Mouse (Mus musculus) midbrain, embryonic 10.5 days (tissue): ENCODE measurements around the gene Pcca. TPM values are rescaled to one million over a fixed set of nuclear protein-coding genes. Genes with fewer than 3 reads are reported as not detected.

ENCODE experiments used
- DNase-seq: peaks from one replicate; pipeline ENCODE4 v3.0.0-alpha.2; 2017; ENCODE audit warnings: low spot score
- H3K27ac ChIP-seq: fragments of 300-500 bp; sonication (generic); replicated peaks from 2 replicates; pipeline ENCODE4 v1.5.1; 2016; ENCODE audit warnings: mild to moderate bottlenecking
- H3K27me3 ChIP-seq: fragments of 300-500 bp; sonication (generic); 2 replicates; pipeline ENCODE4 v1.6.1; 2016; ENCODE audit warnings: low read depth, mild to moderate bottlenecking; ENCODE audit not compliant: poor library complexity, severe bottlenecking
- H3K36me3 ChIP-seq: fragments of 300-500 bp; sonication (generic); 2 replicates; pipeline ENCODE4 v1.6.1; 2016; ENCODE audit warnings: mild to moderate bottlenecking, moderate library complexity
- H3K4me1 ChIP-seq: fragments of 300-500 bp; sonication (generic); 2 replicates; pipeline ENCODE4 v1.6.1; 2016
- H3K4me3 ChIP-seq: fragments of 300-500 bp; sonication (generic); 2 replicates; pipeline ENCODE4 v1.5.1; 2016; ENCODE audit warnings: mild to moderate bottlenecking, moderate library complexity
- H3K9me3 ChIP-seq: fragments of 300-500 bp; sonication (generic); replicated peaks from 2 replicates; pipeline ENCODE4 v1.6.1; 2016; ENCODE audit warnings: mild to moderate bottlenecking
- WGBS: fragments of 180-500 bp; shearing (Covaris S2); methylation state at CpG from one replicate; pipeline ENCODE4 v1.1.7; 2016; 5-methylcytosine and 5-hydroxymethylcytosine counted together
- polyA plus RNA-seq: library from polyadenylated mRNA; unstranded; fragments of >200 nt; fragmentation: Nextera tagmentation; extraction: Ambion mirVana; gene quantifications from 2 replicates; pipeline ENCODE4 v1.2.1, GENCODE M21; 2016

The Pcca gene
- polyA plus RNA-seq, 1 experiment from 2014 or later = 30.5 TPM

DNA sequence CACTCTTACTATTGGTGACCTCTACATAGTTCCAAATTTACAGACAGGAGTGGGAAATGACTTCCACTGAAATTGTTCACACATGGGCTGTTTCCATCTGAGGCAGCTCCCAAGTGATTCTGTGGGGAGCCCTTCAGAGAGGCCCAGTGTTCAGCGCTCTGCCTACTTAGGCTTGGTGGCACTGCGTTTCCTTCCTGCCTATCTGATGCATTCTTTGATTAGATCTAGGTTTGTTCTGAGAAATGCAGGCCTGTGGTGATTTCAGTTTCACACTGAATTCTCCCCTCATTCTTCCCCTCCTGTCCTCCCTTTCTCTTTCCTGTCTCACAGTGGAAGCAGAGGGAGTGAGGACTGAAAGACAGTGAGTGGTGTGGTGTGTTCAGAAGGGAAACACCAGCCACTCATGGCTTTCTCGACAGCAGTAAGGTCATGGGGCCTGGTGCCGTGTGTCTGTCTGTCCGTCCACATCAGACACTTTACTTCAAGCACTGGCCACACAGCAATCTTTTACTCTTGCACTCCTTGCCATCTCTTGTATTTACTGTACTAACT, 318.5 kb downstream of the Pcca start:
- DNase-seq = no peak
- Histone ChIP-seq H3K27me3 (no peaks in the 10 kb centered on the region), H3K27ac (no peak overlapping the region), H3K4me1 (peaks cover 3% of the 10 kb centered on the region), H3K4me3 (no peak overlapping the region), H3K36me3 (no peaks in the 10 kb centered on the region), H3K9me3 (no peaks in the 10 kb centered on the region)
- 89% methylated on average over 5 of the region's 5 CpGs for WGBS

- WGBS = 92% methylated on average over 1 of the region's 1 CpGs
- H3K4me3 ChIP-seq = no peak overlapping the region
These were observed 325.7 kb downstream of the Pcca start for GRCm38 (mm10) chr14:122859792-122860191.

DNA sequence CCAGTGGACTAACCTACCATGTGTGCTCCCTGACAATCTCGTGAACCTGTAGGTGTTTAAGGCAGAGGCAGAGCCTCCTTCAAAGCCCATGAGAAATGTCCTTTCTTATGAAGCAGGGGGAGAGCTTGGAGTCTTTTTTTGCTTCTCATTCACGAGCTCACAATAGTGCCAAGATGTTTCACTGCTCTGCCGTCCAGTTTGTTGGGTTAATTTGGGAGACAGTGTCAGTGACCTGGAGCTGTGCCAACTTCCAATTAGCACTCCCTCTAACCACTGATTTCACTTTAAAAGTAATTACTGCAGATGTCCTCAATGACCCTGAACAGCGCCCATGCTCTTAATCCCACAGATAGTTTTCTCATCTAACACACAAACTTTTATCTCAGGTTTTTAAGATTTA, 328.5 kb downstream of the Pcca start:
- no peak overlapping the region for H3K4me3 ChIP-seq
- no peaks in the 10 kb centered on the region for H3K36me3 ChIP-seq
- H3K27me3 ChIP-seq = no peaks in the 10 kb centered on the region
- no peaks in the 10 kb centered on the region for H3K9me3 ChIP-seq
- H3K4me1 ChIP-seq = no peaks in the 10 kb centered on the region
- WGBS = 74% methylated on average over 4 of the region's 4 CpGs
- DNase-seq = no peak
- H3K27ac ChIP-seq = no peak overlapping the region

More at GRCm38 (mm10) chr14:122859792-122860191, 325.7 kb downstream of the Pcca start:
- H3K27ac ChIP-seq = no peak overlapping the region
- H3K4me1 ChIP-seq = no peaks in the 10 kb centered on the region
- no peak for DNase-seq
- H3K9me3 ChIP-seq = no peaks in the 10 kb centered on the region
- H3K36me3 ChIP-seq = no peaks in the 10 kb centered on the region
- H3K27me3 ChIP-seq = no peaks in the 10 kb centered on the region

DNA sequence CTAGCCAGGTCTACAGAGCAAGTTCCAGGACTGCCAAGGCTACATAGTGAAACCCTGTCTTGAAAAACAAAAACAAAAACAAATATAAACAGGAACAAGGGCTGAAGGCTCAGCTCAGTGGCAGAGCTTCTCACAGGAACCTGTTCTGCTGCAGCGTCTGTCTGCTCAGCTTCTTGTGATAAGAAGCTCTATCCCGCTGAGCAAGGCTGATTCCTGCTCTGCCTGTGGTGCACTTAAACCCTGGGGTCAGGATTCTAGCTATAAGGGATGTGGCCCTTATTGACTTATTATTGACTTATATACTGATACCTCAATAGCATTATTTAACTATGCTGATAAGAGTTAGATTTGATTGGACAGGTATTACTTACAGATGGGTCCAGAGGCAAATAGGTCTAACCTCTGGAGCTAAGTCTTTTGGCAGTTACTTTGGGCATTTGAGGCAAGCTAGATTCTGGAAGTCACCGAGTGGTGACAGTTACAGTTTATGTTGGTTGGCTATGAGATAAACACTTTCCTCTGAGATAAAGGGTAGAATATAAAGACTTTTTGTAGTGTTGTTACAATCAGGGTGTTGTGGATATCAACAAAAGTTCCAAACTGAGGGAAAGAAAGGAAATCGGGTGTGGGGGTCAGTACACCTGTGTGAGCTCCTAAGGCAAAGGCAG, 331.5 kb downstream of the Pcca start:
- no peaks in the 10 kb centered on the region for H3K9me3 ChIP-seq
- no peaks in the 10 kb centered on the region for H3K36me3 ChIP-seq
- H3K27me3 ChIP-seq = 0 out of 2 replicates have a peak, but pooled peaks cover 1% of the 10 kb centered on the region
- no peak overlapping the region for H3K27ac ChIP-seq
- WGBS = 79% methylated on average over 4 of the region's 4 CpGs
- H3K4me3 ChIP-seq = no peak overlapping the region
- no peak for DNase-seq
- no peaks in the 10 kb centered on the region for H3K4me1 ChIP-seq

DNA sequence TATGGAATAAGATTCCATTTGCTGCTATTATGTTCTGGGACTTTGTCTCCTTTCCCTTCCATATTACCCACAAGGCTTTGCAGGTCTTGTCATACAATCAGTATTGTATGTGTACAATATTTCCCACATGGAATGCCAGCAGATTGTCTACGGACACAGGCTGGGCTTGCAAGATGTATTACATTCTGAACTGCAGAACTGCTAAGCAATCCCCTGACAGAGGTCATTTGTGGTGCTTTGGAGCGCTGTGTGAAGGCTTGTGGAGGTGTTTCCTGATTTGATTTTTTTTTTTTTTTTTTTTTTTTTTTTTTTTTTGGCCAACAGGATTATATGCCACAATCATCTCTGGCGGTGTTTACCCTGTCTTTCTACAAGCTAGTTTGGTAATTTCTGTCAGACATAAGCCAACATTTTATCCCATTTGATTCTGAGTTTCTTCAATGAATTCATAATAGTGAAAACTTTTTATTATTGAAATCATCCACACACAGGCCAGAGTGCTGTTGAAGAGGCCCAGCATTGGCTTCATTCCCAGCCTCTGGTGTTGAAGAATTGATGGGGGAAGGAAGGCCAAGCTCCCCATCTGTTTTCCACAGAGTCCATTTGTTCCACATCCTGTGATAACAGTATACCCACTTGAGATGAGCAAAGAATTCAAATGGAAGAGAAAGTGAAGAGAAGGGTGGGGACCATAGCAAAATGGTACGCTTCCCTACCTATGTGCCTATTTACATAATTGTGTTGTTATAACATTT, 333.6 kb downstream of the Pcca start:
- Histone ChIP-seq H3K4me3 (no peak overlapping the region), H3K9me3 (no peaks in the 10 kb centered on the region), H3K4me1 (peaks cover 4% of the 10 kb centered on the region), H3K27me3 (peaks cover 7% of the 10 kb centered on the region; the same call in 1 of the 2 replicates), H3K27ac (no peak overlapping the region), H3K36me3 (no peaks in the 10 kb centered on the region)
- WGBS = 93% methylated on average over 4 of the region's 4 CpGs
- DNase-seq = no peak

- H3K4me1 ChIP-seq = peaks cover 12% of the 10 kb centered on the region
- H3K4me3 ChIP-seq = no peak overlapping the region
- WGBS = 80% methylated on average over 6 of the region's 6 CpGs
- no peak for DNase-seq
- H3K9me3 ChIP-seq = no peaks in the 10 kb centered on the region
- peaks cover 11% of the 10 kb centered on the region; the same call in 1 of the 2 replicates for H3K27me3 ChIP-seq
- no peak overlapping the region for H3K27ac ChIP-seq
- H3K36me3 ChIP-seq = no peaks in the 10 kb centered on the region
These were observed 335.7 kb downstream of the Pcca start for GRCm38 (mm10) chr14:122869831-122870230.

GRCm38 (mm10) chr14:122871841-122872580, 337.9 kb downstream of the Pcca start:
- Histone ChIP-seq H3K4me3 (no peak overlapping the region), H3K27me3 (peaks cover 16% of the 10 kb centered on the region), H3K9me3 (no peaks in the 10 kb centered on the region), H3K36me3 (no peaks in the 10 kb centered on the region), H3K27ac (no peak overlapping the region), H3K4me1 (peaks cover 24% of the 10 kb centered on the region)
- 63% methylated on average over 4 of the region's 4 CpGs for WGBS
- no peak for DNase-seq

DNA sequence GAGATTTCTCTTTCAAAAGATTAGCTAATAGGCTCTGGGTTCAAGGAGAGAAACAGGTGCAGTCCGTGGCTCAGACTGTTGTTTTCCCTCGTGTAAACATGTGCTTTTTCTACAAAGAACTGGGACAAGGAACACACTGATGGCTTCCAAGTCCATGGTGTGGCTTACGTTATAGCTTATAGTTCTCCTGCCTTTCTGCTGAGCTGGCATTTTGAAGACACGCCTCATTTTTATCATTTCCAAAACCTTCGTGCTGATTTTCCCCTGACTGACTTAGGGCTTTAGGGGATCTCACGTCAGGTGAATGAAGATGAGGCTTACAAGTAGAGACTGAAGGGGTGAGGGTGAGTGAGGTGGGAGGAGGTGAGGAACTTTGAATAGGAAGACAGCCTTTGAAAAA, 338.5 kb downstream of the Pcca start:
- Histone ChIP-seq H3K9me3 (no peaks in the 10 kb centered on the region), H3K4me1 (peaks cover 24% of the 10 kb centered on the region), H3K4me3 (no peak overlapping the region), H3K27ac (no peak overlapping the region), H3K27me3 (peaks cover 16% of the 10 kb centered on the region), H3K36me3 (no peaks in the 10 kb centered on the region)
- DNase-seq = no peak
- WGBS = 89% methylated on average over 6 of the region's 6 CpGs

GRCm38 (mm10) chr14:122875056-122875455, 340.9 kb downstream of the Pcca start:
- Histone ChIP-seq H3K27ac (no peak overlapping the region; the same call in 1 of the 2 replicates), H3K27me3 (peaks cover 16% of the 10 kb centered on the region), H3K9me3 (no peaks in the 10 kb centered on the region), H3K36me3 (no peaks in the 10 kb centered on the region), H3K4me1 (peaks cover 24% of the 10 kb centered on the region), H3K4me3 (no peak overlapping the region)
- 73% methylated on average over 8 of the region's 8 CpGs for WGBS
- no peak for DNase-seq

GRCm38 (mm10) chr14:122875636-122876035, 341.5 kb downstream of the Pcca start:
- Histone ChIP-seq H3K36me3 (no peaks in the 10 kb centered on the region), H3K27ac (peak overlapping the region; percentile 64), H3K27me3 (peaks cover 14% of the 10 kb centered on the region), H3K4me1 (peaks cover 24% of the 10 kb centered on the region), H3K4me3 (no peak overlapping the region), H3K9me3 (no peaks in the 10 kb centered on the region)
- DNase-seq = no peak
- WGBS = 36% methylated on average over 6 of the region's 6 CpGs

GRCm38 (mm10) chr14:122876163-122876562, 342.0 kb downstream of the Pcca start:
- no peaks in the 10 kb centered on the region for H3K9me3 ChIP-seq
- DNase-seq = peak; percentile 78
- H3K27me3 ChIP-seq = peaks cover 9% of the 10 kb centered on the region
- H3K36me3 ChIP-seq = no peaks in the 10 kb centered on the region
- WGBS = 4% methylated on average over 6 of the region's 6 CpGs
- H3K4me3 ChIP-seq = no peak overlapping the region
- H3K4me1 ChIP-seq = peaks cover 24% of the 10 kb centered on the region
- peak overlapping the region; percentile 64; the same call in 1 of the 2 replicates for H3K27ac ChIP-seq

- H3K4me1 ChIP-seq = peaks cover 26% of the 10 kb centered on the region
- 74% methylated on average over 7 of the region's 7 CpGs for WGBS
- H3K36me3 ChIP-seq = no peaks in the 10 kb centered on the region
- no peak overlapping the region for H3K4me3 ChIP-seq
- H3K27me3 ChIP-seq = peaks cover 9% of the 10 kb centered on the region; the same call in 1 of the 2 replicates
- H3K27ac ChIP-seq = no peak overlapping the region
- no peak for DNase-seq
- no peaks in the 10 kb centered on the region for H3K9me3 ChIP-seq
These were observed 342.6 kb downstream of the Pcca start for GRCm38 (mm10) chr14:122876723-122877122.
